Mouse (Mus musculus): ENCODE measurements around the gene Gm3755. TPM values are rescaled to one million over a fixed set of nuclear protein-coding genes. Genes with fewer than 3 reads are reported as not detected.
"Not testable (repeated sequence)": the region's sequence is repeated elsewhere in the genome, so short reads cannot be mapped to it uniquely, and the experiment has no call there.

The Gm3755 gene
- polyA plus RNA-seq (2015; fragmentation: Nextera tagmentation; extraction: Ambion mirVana): not detected in 2 replicates

GRCm38 (mm10) chr14:7450817-7451216, at the start of gene Gm3755:
Gene Gm3755, minus strand, starts transcription at chr14:7450917.
- not testable (repeated sequence) for H3K27ac ChIP-seq; H3K9me3 ChIP-seq; ATAC-seq; H3K4me1 ChIP-seq (replicated peaks); H3K9ac ChIP-seq; H3K36me3 ChIP-seq; H3K4me3 ChIP-seq (replicated peaks); H3K27me3 ChIP-seq (replicated peaks); H3K4me2 ChIP-seq (replicated peaks)
- WGBS: no CpG with 5 or more reads among the region's 2 CpGs

- H3K4me1 ChIP-seq (replicated peaks); H3K9ac ChIP-seq; H3K27ac ChIP-seq; H3K9me3 ChIP-seq; H3K27me3 ChIP-seq (replicated peaks); H3K36me3 ChIP-seq; ATAC-seq: not testable (repeated sequence)
- H3K4me3 ChIP-seq (replicated peaks): peak overlapping the region; percentile 33
- H3K4me2 ChIP-seq (replicated peaks): peak overlapping the region; percentile 63
- WGBS: 1% methylated on average over 13 of the region's 18 CpGs
These were observed 38.0 kb upstream of the Gm3755 start for GRCm38 (mm10) chr14:7488731-7489130.

GRCm38 (mm10) chr14:7483662-7484061, 32.9 kb upstream of the Gm3755 start, which contains the start of gene Gm3752:
Gene Gm3752, minus strand, starts transcription at chr14:7483762.
- not testable (repeated sequence) for H3K9me3 ChIP-seq; H3K36me3 ChIP-seq; H3K27me3 ChIP-seq (replicated peaks); H3K4me1 ChIP-seq (replicated peaks); H3K4me2 ChIP-seq (replicated peaks); H3K4me3 ChIP-seq (replicated peaks); H3K9ac ChIP-seq; H3K27ac ChIP-seq; ATAC-seq
- WGBS: 59% methylated on average over 1 of the region's 3 CpGs

- not testable (repeated sequence) for ATAC-seq; H3K4me2 ChIP-seq (replicated peaks); H3K9ac ChIP-seq; H3K4me1 ChIP-seq (replicated peaks); H3K27ac ChIP-seq; H3K36me3 ChIP-seq; H3K27me3 ChIP-seq (replicated peaks); H3K4me3 ChIP-seq (replicated peaks); H3K9me3 ChIP-seq
- 73% methylated on average over 2 of the region's 2 CpGs for WGBS
These were observed 28.2 kb downstream of the Gm3755 start for GRCm38 (mm10) chr14:7422496-7422895.

Other genes starting within 250 kb of the Gm3755 start
- not detected in 2 replicates for gene Gm3727, start 186.2 kb downstream of the Gm3755 start, polyA plus RNA-seq (2015; fragmentation: Nextera tagmentation; extraction: Ambion mirVana)
- 0.58 and 0.69 TPM in 2 replicates for gene Gm3739, start 135.9 kb downstream of the Gm3755 start, polyA plus RNA-seq (2015; fragmentation: Nextera tagmentation; extraction: Ambion mirVana)
- not detected in 2 replicates for gene Gm5797, start 118.5 kb downstream of the Gm3755 start, polyA plus RNA-seq (2015; fragmentation: Nextera tagmentation; extraction: Ambion mirVana)
- gene Gm8374, start 85.8 kb downstream of the Gm3755 start, polyA plus RNA-seq (2015; fragmentation: Nextera tagmentation; extraction: Ambion mirVana): not detected in 2 replicates
- gene Gm3752, start 32.8 kb upstream of the Gm3755 start, polyA plus RNA-seq (2015; fragmentation: Nextera tagmentation; extraction: Ambion mirVana): 0.69 TPM in 1 of 2 replicates, not detected in the other
- gene Gm3558, start 117.6 kb upstream of the Gm3755 start, polyA plus RNA-seq (2015; fragmentation: Nextera tagmentation; extraction: Ambion mirVana): 0.25 and 0.53 TPM in 2 replicates
- not detected in 2 replicates for gene Gm10338, start 144.7 kb upstream of the Gm3755 start, polyA plus RNA-seq (2015; fragmentation: Nextera tagmentation; extraction: Ambion mirVana)
- gene Gm10128, start 193.1 kb upstream of the Gm3755 start, polyA plus RNA-seq (2015; fragmentation: Nextera tagmentation; extraction: Ambion mirVana): not detected in 2 replicates

Measured in intestine, embryonic 15.5 days (tissue).